Mouse (Mus musculus) spleen, embryonic (tissue): ENCODE measurements around the gene Fndc1.

ENCODE experiments used
- CTCF ChIA-PET: fragments of 350-600 bp; sonication (Branson Sonifier 250); formaldehyde crosslinking; loops from one replicate; lab custom pipeline; 2022; lab: Charles Lee

Fndc1 gene

DNA sequence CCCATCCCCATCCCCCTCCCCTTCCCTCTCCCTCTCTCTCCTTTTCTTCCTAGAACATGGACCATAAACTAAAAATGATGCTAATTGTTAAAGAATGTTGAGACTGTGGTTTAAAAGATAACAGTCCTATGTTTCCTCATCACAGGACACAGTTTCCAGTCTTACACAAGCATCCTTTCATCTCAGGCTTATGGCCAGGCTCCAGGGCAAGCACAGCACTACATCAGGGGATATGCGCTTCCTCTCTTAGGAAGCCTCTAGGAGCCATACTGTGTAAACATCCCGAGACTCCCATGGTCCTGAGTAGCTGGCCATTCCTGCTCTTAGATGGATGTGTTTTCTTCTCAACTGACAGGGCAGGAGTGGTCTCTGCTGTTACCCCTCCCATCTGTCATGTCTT, 114.1 kb downstream of the Fndc1 start:
- CTCF ChIA-PET: no interaction called here

- CTCF ChIA-PET: no interaction called here
These were observed 120.0 kb downstream of the Fndc1 start for GRCm38 (mm10) chr17:7707073-7707472.

DNA sequence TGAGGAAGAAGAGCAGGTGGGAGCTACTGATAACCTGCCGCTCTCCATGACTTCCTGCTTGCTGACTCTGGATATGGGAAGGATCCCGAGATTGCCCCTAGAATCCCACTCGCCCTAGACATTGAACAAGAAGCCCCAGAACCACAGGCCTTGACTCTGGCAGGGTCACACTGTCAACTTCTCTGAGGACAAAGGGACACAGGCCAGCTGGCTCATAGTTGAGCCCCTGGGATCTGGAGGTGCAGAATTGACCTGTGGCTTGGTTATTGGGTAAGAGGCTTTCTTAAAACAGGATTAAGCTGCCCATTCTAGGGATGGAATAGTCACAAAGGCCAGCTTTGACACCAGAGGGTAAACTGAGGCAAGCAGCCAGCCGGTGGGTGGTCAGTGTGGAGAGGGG, 136.8 kb downstream of the Fndc1 start:
- CTCF ChIA-PET: no interaction called here
